Mouse (Mus musculus) right cerebral cortex, postnatal 10 days (tissue): ENCODE measurements at regions not wholly inside any gene's neighbourhood (a gene's known extent, or its start where the extent isn't known, plus 50 kb on each side); places are given as distances from the start of the nearest gene placed in this dataset.
"Not testable (repeated sequence)": the region's sequence is repeated elsewhere in the genome, so short reads cannot be mapped to it uniquely, and the experiment has no call there.

Experiments used
- DNase-seq, 2 experiments: peaks; one replicate each; pipeline ENCODE4 v3.0.0; 2021; ENCODE audit warnings: low spot score in 2 of 2

DNA sequence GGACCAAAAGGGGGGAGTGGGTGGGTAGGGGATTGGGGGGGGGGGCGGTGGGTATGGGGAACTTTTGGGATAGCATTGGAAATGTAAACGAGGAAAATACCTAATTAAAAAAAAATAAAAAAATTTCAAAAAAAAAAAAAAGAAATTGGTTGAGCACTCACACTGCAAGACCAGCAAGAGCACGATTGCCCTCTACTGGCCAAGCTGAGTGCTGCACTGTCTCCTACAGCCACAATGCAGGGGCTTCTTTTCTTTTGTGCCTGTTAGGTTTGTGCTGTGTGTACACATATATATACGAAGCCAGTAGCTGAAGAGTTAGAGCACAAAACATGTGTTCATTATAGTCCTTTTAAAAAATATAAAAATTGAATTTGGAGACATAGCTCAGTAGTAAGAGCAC lies 55.6 kb downstream of the Mup20 start:
- DNase-seq = peak; percentile 26 to 42

- DNase-seq = not testable (repeated sequence)
Measured at GRCm38 (mm10) chr4:61989941-61990340, 64.0 kb downstream of the Mup20 start.

DNA sequence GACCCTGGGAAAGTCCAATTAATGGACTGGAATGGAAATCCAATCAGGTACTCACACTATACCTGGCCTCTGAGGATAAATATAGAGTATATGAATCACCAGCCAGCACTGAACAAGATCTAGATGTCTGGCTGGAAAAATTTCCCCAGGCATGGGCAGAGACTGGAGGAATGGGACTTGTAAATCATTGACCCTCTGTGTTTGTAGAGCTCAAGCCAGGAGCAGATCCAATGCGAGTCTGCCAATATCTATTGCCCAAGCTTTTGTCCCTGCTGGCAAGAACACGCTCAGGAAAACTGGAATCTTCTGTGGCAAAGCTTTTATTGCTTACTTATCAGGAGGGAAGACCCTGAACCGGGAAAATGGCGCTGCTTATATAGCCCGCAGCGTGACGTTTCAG lies 77.8 kb downstream of the Mup20 start:
- no peak for DNase-seq

- no peak for DNase-seq
Measured at GRCm38 (mm10) chr4:61973236-61973635, 80.7 kb downstream of the Mup20 start.

DNA sequence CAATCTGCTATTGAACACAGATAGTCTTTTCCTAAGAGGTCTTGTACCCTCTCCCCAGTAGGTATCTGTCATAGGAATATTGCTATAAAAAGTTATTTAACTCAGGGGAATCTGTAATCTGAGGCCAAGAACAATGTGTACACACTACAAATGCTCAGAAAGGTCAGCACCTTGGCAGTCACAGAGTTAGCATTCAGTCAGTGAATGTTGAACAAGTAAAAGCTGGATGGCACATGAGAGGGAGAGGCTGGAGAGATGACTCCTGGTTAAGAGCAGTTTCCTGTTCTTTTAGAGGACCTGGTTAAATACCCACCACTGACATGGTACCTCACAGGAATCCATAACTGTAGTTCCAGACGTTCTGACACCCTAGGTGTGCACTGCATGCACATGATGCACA lies 84.3 kb downstream of the Mup20 start:
- no peak for DNase-seq

DNA sequence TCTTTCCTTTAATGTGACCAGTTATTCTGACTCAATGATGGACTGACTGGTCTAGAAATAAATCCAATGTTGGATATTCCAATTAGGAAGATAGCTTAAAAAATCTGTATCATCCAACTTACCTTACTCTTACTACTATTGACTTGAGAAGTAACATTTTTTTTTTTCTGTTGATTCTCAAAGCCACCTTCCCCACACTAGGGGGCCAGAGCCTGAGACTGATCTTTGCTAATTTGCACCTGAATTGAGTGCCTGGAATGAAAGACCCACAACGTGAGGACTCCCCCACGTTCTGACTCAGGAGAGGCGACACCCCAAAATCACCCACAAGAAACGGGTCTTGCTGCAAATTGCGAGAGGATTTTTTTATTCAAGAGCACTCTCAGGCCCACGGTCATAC lies 86.3 kb downstream of the Mup20 start:
- not testable (repeated sequence) for DNase-seq

DNA sequence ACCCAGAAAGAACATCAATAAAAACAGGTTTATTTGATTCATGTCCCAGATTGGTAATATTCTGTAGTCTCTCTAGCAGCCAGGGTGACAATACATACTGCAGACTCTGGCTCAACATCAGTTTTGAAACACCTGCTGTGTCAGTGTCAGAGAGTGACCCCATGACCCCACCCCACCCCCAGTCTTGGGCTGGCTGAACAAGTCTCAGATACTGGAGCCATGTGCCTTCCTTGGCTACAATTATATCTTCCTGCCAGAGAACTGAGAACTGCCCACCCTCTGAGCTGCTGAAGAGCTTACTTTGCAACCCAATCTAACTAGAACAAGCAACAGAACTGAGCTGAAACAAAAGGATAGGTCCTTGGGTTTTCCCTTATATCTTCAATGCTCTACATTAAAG lies 91.6 kb downstream of the Mup20 start:
- DNase-seq = no peak
